Mouse (Mus musculus): Measurements from ENCODE around the gene Macrod1. TPM values are rescaled to one million over a fixed set of nuclear protein-coding genes. Genes with fewer than 3 reads are reported as not detected.

Gene Macrod1
- total RNA-seq, 2 experiments from 2014 or later = 22.9 to 23.7 TPM

GRCm38 (mm10) chr19:7111710-7112109 is 55.1 kb downstream of the Macrod1 start:
- DNase-seq (ENCODE audit: low spot score in 2 of 2) = no peak

GRCm38 (mm10) chr19:7112628-7113027 is 56.0 kb downstream of the Macrod1 start:
- no peak for DNase-seq (ENCODE audit: low spot score in 2 of 2)

GRCm38 (mm10) chr19:7113574-7113973 is 57.0 kb downstream of the Macrod1 start:
- no peak for DNase-seq (ENCODE audit: low spot score in 2 of 2)

DNA sequence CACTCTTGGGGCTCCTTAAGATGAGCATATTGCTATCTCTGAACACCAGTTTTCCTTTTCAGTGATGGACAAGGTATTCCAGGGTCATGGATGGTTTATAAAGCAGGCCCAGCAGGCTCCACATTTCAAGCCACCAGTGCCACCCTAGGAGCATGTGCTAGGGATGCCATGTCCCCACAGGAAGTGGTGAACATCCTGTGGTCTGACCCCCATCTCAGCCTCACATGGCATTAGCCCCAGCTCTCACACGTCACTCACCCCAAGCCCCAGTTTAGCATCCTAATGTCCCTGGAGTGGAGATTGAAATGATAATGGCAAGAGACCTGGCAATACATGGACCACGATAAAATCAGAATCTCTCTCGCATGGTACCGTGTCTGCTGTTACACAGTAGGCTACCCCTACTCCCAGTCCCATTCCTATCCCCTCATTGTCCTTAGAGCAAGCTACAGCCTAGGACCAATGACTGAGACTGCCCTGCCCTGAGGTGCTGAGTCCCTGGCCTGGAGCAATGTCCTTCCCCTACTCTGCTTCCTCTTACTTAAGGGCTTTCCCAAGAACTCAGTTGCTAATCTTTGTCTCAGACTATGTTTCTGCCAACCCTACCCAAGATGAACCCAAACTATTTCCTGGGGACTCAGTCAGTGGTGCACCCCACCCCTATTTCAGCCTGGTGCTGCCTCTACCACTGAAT is 59.6 kb downstream of the Macrod1 start:
- DNase-seq (ENCODE audit: low spot score in 2 of 2) = no peak

DNA sequence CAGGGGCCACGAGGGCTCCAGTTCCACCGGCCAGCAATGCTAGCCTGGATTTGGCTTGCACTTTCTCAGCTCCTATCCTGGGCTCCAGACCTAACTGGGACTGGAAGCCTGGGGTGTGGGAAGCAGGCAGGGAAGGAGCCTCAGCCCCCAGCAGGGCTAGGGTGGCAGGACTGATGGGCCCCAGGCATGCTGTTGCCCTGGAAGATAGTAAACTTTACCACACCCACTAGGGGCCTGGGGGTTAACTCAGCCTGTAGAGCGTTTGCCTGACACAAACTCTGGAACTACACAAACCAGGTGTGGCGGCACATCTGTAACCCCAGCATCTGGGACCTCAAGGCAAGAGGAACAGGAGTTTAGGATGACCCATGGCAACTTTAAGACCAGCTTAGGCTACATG is 60.5 kb downstream of the Macrod1 start:
- no peak for DNase-seq (ENCODE audit: low spot score in 2 of 2)

DNA sequence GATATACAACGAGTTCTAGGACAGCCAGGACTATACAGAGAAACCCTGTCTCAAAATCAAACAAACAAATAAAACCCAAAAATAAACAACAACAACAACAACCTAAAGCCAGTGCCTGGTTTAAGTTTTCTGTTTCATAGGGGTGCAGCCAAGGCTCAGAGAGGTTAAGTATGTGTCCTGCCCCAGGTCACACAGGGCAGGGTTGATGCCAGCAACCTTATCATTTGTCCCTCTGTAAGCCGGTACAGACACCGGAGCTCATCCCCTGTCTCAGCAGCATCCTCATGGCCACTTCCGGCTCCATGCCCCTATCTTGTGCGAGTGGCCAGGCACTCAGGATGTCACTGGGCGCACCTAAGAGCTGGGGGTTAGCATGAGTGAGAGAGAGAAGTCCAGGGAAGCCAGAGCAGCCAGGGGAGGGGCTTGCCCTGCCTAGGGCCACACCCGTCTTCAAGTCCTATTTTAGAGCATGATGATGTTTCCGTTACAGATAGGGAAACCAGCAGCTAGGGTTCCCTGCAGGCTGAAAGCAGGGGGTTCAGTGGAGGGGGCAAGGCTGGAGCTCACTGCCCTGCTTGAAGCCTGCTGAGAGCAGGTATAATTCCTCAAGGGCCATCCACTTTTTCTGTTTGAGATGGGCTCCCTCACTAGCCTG is 61.2 kb downstream of the Macrod1 start:
- no peak for DNase-seq (ENCODE audit: low spot score in 2 of 2)

DNA sequence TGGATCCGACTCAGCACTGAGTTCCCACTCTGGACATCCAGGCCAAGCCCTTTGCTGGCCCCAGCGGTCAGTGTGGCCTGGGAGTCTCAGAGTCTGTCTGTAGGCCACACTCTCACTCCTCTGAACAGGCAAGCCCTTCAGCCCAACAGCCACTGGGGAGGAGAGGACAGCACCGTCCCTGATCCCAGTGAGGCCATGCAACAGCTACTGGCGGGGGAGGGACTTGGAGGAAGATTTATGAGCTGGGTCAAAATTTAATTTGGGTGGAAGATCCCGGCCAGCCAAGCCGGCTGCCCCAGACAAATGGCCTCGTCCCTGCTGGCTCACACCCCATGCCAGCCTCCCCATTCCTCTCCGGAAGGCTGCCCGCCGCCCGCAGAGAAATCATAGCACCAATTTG is 64.6 kb downstream of the Macrod1 start:
- DNase-seq (ENCODE audit: low spot score in 2 of 2) = no peak

DNA sequence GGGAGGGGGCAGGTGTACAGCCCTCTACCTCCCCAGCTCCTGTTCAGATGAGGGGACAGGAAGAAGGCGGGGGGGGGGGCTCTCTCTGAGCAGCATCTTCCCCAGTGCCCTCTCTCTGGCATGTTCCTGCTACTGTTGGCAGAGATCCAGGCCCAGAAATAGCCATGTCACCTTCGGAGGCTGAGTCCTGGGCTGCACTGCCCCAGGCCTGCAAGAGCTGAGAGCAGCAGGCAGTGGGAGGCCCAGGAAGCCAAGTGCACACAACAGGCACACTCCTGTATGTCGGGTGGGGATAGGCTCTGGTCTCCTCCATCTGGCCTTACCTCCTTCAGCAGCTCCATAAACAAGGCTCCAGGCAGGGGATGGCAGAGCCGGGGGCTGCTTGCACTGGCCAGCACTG is 65.7 kb downstream of the Macrod1 start:
- no peak for DNase-seq (ENCODE audit: low spot score in 2 of 2)

- DNase-seq (ENCODE audit: low spot score in 2 of 2) = no peak
Measured at GRCm38 (mm10) chr19:7122698-7123306, 66.2 kb downstream of the Macrod1 start.

GRCm38 (mm10) chr19:7125526-7126156 is 69.0 kb downstream of the Macrod1 start:
- DNase-seq (ENCODE audit: low spot score in 2 of 2) = no peak

GRCm38 (mm10) chr19:7126209-7126608 is 69.6 kb downstream of the Macrod1 start:
- DNase-seq (ENCODE audit: low spot score in 2 of 2) = no peak

DNA sequence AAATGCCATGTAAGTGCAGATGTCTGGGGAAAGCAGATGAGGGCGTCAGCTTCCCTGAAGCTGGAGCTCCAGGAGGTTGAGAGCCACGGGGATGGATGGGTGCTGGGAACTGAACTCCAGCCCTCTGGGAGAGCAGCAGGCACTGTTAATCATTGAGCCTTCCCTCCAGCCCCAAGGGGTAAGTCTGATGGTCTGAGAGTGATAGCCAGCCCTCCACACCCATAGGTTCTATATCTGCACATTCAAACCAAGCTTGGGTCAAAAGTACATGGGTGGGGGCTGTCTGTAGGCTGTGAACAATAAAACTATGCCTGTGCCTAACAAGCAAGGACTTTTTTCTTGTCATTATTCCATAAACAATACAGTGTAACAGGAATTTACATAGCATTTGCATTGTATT is 70.3 kb downstream of the Macrod1 start:
- no peak for DNase-seq (ENCODE audit: low spot score in 2 of 2)

- no peak for DNase-seq (ENCODE audit: low spot score in 2 of 2)
Measured at GRCm38 (mm10) chr19:7128551-7129475, 72.2 kb downstream of the Macrod1 start.

DNA sequence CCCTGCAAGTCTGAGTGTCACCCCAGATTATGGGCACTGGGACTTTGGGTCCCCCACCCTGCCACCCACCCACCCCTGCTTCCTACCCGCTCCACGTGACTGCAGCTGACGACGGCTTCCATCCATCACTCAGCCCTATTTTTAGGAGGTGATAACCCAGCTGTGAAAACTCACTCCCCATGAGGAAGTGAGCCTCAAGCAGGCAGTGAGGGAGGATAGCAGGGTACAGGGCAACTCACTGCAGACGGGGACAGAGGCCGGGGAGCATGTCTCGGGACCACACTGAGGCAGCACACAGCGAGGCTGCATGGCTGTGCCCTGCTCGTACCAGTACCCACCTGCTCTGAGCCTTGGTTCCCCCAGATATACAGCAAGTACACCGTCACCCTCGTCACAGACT is 73.7 kb downstream of the Macrod1 start:
- DNase-seq (ENCODE audit: low spot score in 2 of 2) = no peak

DNA sequence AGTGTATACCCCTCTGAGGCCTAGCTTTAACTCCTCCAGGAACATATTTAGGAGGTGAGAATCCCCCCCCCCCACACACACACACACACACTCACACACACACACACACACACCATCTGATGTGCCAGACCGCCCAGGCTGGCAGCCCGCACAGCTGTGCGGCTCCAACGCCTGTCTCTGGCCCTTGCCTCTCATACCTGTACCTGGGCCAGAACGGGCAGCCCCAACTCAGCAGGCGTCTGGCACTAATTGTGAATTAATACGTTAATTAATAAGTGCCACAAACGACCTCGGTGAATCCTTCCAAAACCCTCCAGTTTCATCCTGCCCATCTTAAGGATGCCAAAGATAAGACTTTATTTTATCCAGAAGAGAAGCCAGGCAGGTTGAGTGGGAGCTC is 76.8 kb downstream of the Macrod1 start:
- DNase-seq (ENCODE audit: low spot score in 2 of 2) = no peak

GRCm38 (mm10) chr19:7134631-7135091 is 78.1 kb downstream of the Macrod1 start:
- DNase-seq (ENCODE audit: low spot score in 2 of 2) = peak in 1 of 2 experiments; percentile 36

DNA sequence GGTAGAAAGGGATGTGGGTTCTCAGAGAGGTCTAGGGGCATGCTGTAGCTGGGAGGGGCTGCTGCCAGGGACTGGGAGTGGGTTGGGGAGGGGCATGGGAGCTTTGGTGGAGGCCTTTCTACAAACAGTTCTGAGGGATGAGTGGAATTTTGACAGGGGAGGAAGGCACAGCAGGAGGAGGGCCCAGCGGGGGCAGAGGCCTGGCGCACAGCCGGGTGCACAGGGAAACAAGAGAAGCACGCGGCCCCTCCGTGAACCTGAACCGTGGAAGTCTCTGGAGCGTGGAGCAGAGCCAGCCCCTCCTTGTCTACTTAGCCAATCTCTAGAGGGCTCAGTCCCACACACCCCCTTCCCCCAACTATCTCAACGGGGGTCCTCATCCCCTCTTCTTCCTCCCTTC is 78.9 kb downstream of the Macrod1 start:
- peak in 1 of 2 experiments; percentile 53 for DNase-seq (ENCODE audit: low spot score in 2 of 2)

DNA sequence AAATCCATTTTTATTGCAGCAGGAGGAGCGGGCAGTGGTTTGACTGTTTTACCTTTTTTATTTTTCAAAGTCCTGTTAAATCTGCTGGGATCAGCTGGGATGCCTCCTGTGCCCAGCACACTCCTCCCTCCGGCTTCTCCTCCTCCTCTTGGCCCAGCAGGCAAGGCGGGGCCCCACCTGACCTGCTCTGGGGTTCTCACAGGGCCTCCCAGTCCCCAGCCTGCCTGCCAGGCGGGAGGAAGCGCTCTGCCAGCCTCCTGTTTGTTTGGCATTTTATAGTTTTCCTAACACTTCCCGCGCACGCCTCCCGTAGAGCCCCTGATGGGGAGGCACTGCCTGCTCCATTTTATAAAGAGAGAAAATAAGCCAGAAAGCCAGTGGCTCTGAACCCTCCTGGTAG is 79.4 kb downstream of the Macrod1 start:
- peak; percentile 59 to 64 for DNase-seq (ENCODE audit: low spot score in 2 of 2)

- no peak for DNase-seq (ENCODE audit: low spot score in 2 of 2)
Measured at GRCm38 (mm10) chr19:7136714-7137498, 80.3 kb downstream of the Macrod1 start.

- DNase-seq (ENCODE audit: low spot score in 2 of 2) = no peak
Measured at GRCm38 (mm10) chr19:7138327-7138726, 81.7 kb downstream of the Macrod1 start.

All from layer of hippocampus, adult 18-20 months (tissue).